Comparison of ENCODE assay signal across 8 mouse cellular contexts in genomic region chr2:75660255-75660948, GRCm38 (mm10). TPM values are rescaled to one million over a fixed set of nuclear protein-coding genes. Genes with fewer than 3 reads are reported as not detected.
DNase-seq lines count a peak whose midpoint lies in the region; ATAC-seq and TF ChIP-seq lines count a peak whose summit lies in the region.

No protein-coding gene starts in this region.

- H3K9ac ChIP-seq in liver, adult 2 months (ENCODE audit: low read depth, low read length): peak overlapping the region; percentile 87
- H3K9ac ChIP-seq in embryonic facial prominence, embryonic 11.5 days (replicated peaks; ENCODE audit: low read length): peak overlapping the region; percentile 100
- peak overlapping the region; percentile 99 for H3K9ac ChIP-seq in intestine, embryonic 14.5 days (ENCODE audit: low read length)
- H3K9ac ChIP-seq in neural tube, embryonic 12.5 days: peak overlapping the region; percentile 99

- peak overlapping the region; percentile 95; the same call in 1 of the 2 replicates for H3K27ac ChIP-seq in liver, adult 2 months (replicated peaks; ENCODE audit: insufficient read depth, low read depth, low read length)
- H3K27ac ChIP-seq in embryonic facial prominence, embryonic 11.5 days (replicated peaks; ENCODE audit: low read depth, low read length): no peak overlapping the region
- peak overlapping the region; percentile 97 for H3K27ac ChIP-seq in intestine, embryonic 14.5 days (ENCODE audit: low read depth)
- H3K27ac ChIP-seq in neural tube, embryonic 12.5 days: no peak overlapping the region

- H3K27me3 ChIP-seq in liver, adult 2 months (ENCODE audit: control insufficient read depth, insufficient read depth, low read length): no peaks in the 10 kb centered on the region
- no peaks in the 10 kb centered on the region for H3K27me3 ChIP-seq in embryonic facial prominence, embryonic 11.5 days (ENCODE audit: control insufficient read depth, insufficient read depth, low read length)
- H3K27me3 ChIP-seq in intestine, embryonic 14.5 days (replicated peaks; ENCODE audit: control insufficient read depth, insufficient read depth, low read length): no peaks in the 10 kb centered on the region
- no peaks in the 10 kb centered on the region for H3K27me3 ChIP-seq in neural tube, embryonic 12.5 days (replicated peaks)

- H3K36me3 ChIP-seq in liver, adult 2 months (ENCODE audit: control insufficient read depth, insufficient read depth, low read length): peaks cover 35% of the 10 kb centered on the region
- H3K36me3 ChIP-seq in embryonic facial prominence, embryonic 11.5 days (replicated peaks; ENCODE audit: control insufficient read depth, insufficient read depth, low read depth, low read length): peaks cover 10% of the 10 kb centered on the region
- peaks cover 46% of the 10 kb centered on the region for H3K36me3 ChIP-seq in intestine, embryonic 14.5 days (ENCODE audit: control insufficient read depth, insufficient read depth, low read length)
- peaks cover 24% of the 10 kb centered on the region for H3K36me3 ChIP-seq in neural tube, embryonic 12.5 days

- ATAC-seq in embryonic facial prominence, embryonic 11.5 days (replicated peaks; ENCODE audit: insufficient number of reproducible peaks, low FRiP score, low TSS enrichment, low read depth): no peak
- ATAC-seq in intestine, embryonic 14.5 days (replicated peaks; ENCODE audit: low FRiP score, low TSS enrichment, low read depth): no peak
- no peak for ATAC-seq in neural tube, embryonic 12.5 days (ENCODE audit: low FRiP score, low read depth)

- H3K4me1 ChIP-seq in liver, adult 2 months (ENCODE audit: control insufficient read depth, insufficient read depth, low read length): peaks cover 11% of the 10 kb centered on the region; the same call in 1 of the 2 replicates
- H3K4me1 ChIP-seq in embryonic facial prominence, embryonic 11.5 days (ENCODE audit: control insufficient read depth, insufficient read depth, low read length): peaks cover 2% of the 10 kb centered on the region
- H3K4me1 ChIP-seq in intestine, embryonic 14.5 days (replicated peaks; ENCODE audit: control insufficient read depth, insufficient read depth, low read length): peaks cover 14% of the 10 kb centered on the region; the same call in 1 of the 2 replicates
- H3K4me1 ChIP-seq in neural tube, embryonic 12.5 days: peaks cover 17% of the 10 kb centered on the region

- WGBS in liver, adult 2 months: 1% methylated on average over 15 of the region's 15 CpGs
- WGBS in embryonic facial prominence, embryonic 11.5 days: 5% methylated on average over 15 of the region's 15 CpGs
- WGBS in intestine, embryonic 14.5 days: 3% methylated on average over 15 of the region's 15 CpGs
- WGBS in neural tube, embryonic 12.5 days: 3% methylated on average over 15 of the region's 15 CpGs

- no peaks in the 10 kb centered on the region for H3K9me3 ChIP-seq in embryonic facial prominence, embryonic 11.5 days (replicated peaks; ENCODE audit: control insufficient read depth, low read length)
- no peaks in the 10 kb centered on the region for H3K9me3 ChIP-seq in intestine, embryonic 14.5 days (ENCODE audit: control insufficient read depth, low read length)
- H3K9me3 ChIP-seq in neural tube, embryonic 12.5 days: no peaks in the 10 kb centered on the region

- H3K4me2 ChIP-seq in embryonic facial prominence, embryonic 11.5 days (ENCODE audit: low read depth, low read length): peak overlapping the region; percentile 79
- peak overlapping the region; percentile 71 for H3K4me2 ChIP-seq in intestine, embryonic 14.5 days (ENCODE audit: low read length)
- peak overlapping the region; percentile 75 for H3K4me2 ChIP-seq in neural tube, embryonic 12.5 days (replicated peaks)

- H3K79me2 ChIP-seq in liver, adult 2 months (ENCODE audit: control insufficient read depth, insufficient read depth, low read length): peaks cover 16% of the 10 kb centered on the region; the same call in 1 of the 2 replicates

- TF ChIP-seq POLR2A in liver, adult 2 months (IDR thresholded peaks at IDR 0.05; ENCODE audit: extremely low read depth, insufficient read depth, low read length): no peak

- TF ChIP-seq CTCF in liver, adult 2 months (IDR thresholded peaks at IDR 0.05; ENCODE audit: low read depth, low read length): no peak

- H3K4me3 ChIP-seq in liver, adult 2 months (ENCODE audit: insufficient read depth, low read depth, low read length): peak overlapping the region; percentile 70
- H3K4me3 ChIP-seq in embryonic facial prominence, embryonic 11.5 days (ENCODE audit: low read depth, low read length): peak overlapping the region; percentile 97
- H3K4me3 ChIP-seq in intestine, embryonic 14.5 days (ENCODE audit: low read depth, low read length): peak overlapping the region; percentile 97
- peak overlapping the region; percentile 93 for H3K4me3 ChIP-seq in neural tube, embryonic 12.5 days

- peak; percentile 34 for DNase-seq in liver, adult 2 months (ENCODE audit: extremely low read depth, low read depth, low spot score)
- no peak for DNase-seq in liver
- no peak for DNase-seq in embryonic facial prominence, embryonic 11.5 days (ENCODE audit: low spot score)
- DNase-seq in intestine, embryonic 14.5 days (ENCODE audit: low spot score): no peak
- no peak for DNase-seq in urinary bladder, adult 18-20 months (ENCODE audit: low spot score in 2 of 2)
- no peak for DNase-seq in urinary bladder, postnatal 10 days (ENCODE audit: low spot score)
- DNase-seq in adrenal gland, postnatal 4 days (ENCODE audit: low spot score in 2 of 2): no peak

RNA-seq across cellular contexts. Expression of gene Hnrnpa3, which starts 1.3 kb away (rescaled TPM):
- 44.2 and 45.5 TPM in 2 replicates for total RNA-seq in liver, adult 2 months (2014; rRNA removed)
- 13.9 and 14.1 TPM in 2 replicates for polyA plus RNA-seq in liver, adult 2 months (2012; rRNA removed)
- polyA plus RNA-seq in embryonic facial prominence, embryonic 11.5 days (2014; fragmentation: Nextera tagmentation; extraction: Ambion mirVana): 335 and 356 TPM in 2 replicates
- 230 TPM in 2 replicates for polyA plus RNA-seq in intestine, embryonic 14.5 days (2014; fragmentation: Nextera tagmentation; extraction: Ambion mirVana)
- polyA plus RNA-seq in neural tube, embryonic 12.5 days (2016; fragmentation: Nextera tagmentation; extraction: Ambion mirVana): 334 and 350 TPM in 2 replicates
- 100 to 1,000 TPM; 525 to 570 TPM for total RNA-seq in adrenal gland, postnatal 4 days (2021)

RNA-seq across cellular contexts. Expression of gene Nfe2l2, which starts 44.0 kb away (rescaled TPM):
- 29.5 and 34.1 TPM in 2 replicates for total RNA-seq in liver, adult 2 months (2014; rRNA removed)
- 35.9 and 40.1 TPM in 2 replicates for polyA plus RNA-seq in liver, adult 2 months (2012; rRNA removed)
- 49.1 and 49.8 TPM in 2 replicates for polyA plus RNA-seq in embryonic facial prominence, embryonic 11.5 days (2014; fragmentation: Nextera tagmentation; extraction: Ambion mirVana)
- 69.4 and 71.7 TPM in 2 replicates for polyA plus RNA-seq in intestine, embryonic 14.5 days (2014; fragmentation: Nextera tagmentation; extraction: Ambion mirVana)
- polyA plus RNA-seq in neural tube, embryonic 12.5 days (2016; fragmentation: Nextera tagmentation; extraction: Ambion mirVana): 18.2 and 20.9 TPM in 2 replicates
- 10 to 100 TPM; 71.3 to 80.4 TPM for total RNA-seq in adrenal gland, postnatal 4 days (2021)

Comparison
In these comparisons a context has a peak if more than half of its experiments do, and no peak if none do; other contexts are left out.
1. H3K27ac ChIP-seq: peak in liver, adult 2 months (single experiment) and intestine, embryonic 14.5 days (single experiment); none in embryonic facial prominence, embryonic 11.5 days (single experiment) and neural tube, embryonic 12.5 days (single experiment).
2. RNA of gene Hnrnpa3, which starts 1.3 kb away (polyA plus RNA-seq): 335 to 356 TPM in embryonic facial prominence, embryonic 11.5 days, 334 to 350 TPM in neural tube, embryonic 12.5 days and 230 TPM in intestine, embryonic 14.5 days; 13.9 to 14.1 TPM in liver, adult 2 months; every median in the first group is over 10 times any median in the second.
3. Peak in every context shown above with its lines, with median percentiles within 50 percentile points of each other: H3K4me3 ChIP-seq, H3K9ac ChIP-seq and H3K4me2 ChIP-seq.